Mouse (Mus musculus) naive thymus-derived CD4-positive, alpha-beta T cell, adult 2 months (primary cell): ENCODE results near the gene Sgta.
"Not testable (repeated sequence)": the region's sequence is repeated elsewhere in the genome, so short reads cannot be mapped to it uniquely, and the experiment has no call there.

Experiments
- DNase-seq: peaks from one replicate; pipeline ENCODE4 v3.0.0-alpha.2; 2011; ENCODE audit warnings: low read depth

The Sgta gene

DNA sequence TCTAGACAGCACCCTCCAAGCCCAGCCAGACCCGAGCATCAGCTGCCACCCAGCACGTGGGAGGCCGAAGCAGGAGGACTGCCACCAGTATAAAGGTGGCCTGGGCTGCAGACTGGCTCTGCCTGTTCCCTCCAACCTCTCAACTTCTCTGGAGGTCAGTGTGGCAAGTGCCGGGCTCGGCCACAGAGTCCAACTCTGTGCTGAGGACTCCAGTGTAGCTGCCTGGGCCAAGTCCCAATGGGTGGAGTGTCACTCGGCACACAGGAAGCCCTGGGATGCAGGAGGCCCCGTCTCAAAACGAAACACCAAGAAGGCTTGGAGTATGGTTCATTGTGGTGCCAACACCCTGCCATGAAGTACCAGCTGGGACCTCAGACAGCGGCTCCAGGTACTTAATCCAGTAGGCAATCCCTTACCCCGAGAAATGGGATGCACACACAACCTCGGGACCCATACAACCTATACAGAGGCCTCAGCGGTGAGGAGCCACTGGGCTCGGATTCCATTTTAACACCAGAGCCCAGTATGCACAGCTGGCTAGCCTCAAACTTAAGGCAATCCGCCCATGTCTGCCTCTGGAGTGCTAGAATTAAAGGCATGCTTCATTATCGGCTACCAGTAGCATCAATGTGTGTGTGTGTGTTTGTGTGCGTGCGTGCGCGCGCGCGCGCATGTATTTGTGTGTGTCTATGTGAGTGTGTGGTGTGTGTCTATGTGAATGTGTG is 2.4 kb downstream of the Sgta start:
- no peak for DNase-seq

DNA sequence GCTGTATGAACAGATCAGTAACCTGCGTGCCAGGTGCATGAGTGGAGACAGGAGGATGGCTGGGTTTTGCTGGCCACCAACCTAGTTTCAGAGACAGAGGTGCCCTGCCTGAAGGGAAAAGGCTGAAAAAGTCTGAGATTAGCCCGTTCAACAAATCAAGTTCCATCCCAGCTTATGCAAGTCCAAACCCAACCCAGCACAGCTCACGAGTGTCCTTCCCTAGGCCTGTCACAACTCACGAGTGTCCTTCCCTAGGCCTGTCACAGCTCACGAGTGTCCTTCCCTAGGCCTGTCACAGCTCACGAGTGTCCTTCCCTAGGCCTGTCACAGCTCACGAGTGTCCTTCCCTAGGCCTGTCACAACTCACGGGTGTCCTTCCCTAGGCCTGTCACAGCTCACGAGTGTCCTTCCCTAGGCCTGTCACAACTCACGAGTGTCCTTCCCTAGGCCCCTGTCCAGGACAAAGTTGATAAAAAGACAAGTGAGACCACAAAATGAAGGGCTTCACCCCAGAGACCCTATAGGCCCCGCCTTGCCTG is 4.1 kb downstream of the Sgta start:
- not testable (repeated sequence) for DNase-seq

DNA sequence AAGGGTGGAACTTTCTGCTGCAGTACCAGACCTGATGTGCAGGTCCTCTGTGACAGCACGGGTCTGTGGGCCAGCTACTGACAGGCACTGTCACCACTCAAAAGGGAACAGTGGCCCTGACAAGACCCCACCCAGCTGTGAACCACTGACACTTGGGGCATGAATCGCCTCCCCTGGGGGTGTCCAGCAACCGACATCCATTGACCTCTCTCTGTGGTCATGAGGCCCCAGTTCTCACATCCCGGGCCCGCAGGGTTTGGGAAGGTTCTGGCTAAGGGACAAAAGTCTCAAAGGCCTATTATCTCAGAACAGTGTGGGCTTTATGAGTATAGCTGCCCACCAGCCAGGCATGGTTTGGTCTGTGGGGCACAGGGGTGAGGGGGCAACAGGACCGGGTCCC is 4.8 kb downstream of the Sgta start:
- no peak for DNase-seq

DNA sequence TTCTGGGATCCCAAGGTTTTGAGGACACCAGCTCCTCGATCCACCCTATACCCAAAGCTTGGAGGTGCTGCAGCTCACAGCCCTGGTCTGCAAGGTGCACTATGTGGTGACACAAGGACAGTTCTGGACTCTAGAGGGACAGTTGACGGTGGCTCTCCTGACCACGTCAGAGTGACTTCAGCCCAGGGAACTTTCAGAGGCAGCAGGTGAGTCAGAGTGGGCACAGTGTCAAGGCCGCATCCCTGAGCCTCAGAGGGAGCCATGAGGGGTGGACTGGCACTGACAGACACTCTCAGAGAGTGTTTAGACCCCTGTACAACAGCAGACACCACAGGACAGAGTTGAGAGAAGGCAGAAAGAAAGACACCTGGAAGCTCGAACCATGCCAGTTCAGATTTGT is 7.4 kb downstream of the Sgta start:
- DNase-seq, result no peak

DNA sequence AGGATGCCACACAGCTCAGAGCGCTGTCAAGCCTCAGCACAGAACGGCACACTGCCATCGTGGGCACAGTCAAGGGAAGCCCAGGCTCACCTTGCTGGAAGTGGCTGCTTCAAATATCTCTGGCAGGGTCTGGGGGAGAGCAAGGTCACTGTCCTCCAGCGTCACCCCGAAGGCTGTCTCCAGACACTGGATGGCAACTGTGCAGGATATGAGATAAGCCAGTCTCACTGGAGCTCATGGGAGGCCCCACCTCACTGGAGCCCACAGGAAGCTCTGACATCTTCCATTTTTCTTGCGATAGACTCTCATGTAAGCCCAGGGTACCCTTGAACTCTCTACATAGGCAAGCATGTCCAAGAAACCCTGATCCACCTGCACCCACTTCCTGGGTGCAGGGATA is 8.8 kb downstream of the Sgta start:
- no peak for DNase-seq

DNA sequence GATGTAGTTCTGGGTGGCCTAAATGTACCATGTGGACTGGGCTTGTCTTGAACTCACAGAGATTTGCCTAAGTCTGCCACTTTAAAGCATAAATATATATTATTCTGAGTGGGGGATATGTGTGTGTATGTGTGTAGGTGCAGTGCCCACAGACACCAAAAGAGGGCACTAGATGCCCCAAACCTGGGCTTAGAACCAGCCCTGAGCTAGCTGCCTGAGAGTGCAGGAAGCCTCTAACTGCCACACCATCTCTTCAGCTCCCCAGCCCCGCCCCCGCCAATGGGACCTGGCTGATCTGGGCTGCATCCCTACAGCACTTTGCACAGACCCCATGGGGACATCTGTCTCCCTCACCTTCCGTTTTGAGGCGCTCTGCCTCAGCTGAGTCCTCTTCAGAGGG is 9.3 kb downstream of the Sgta start:
- peak; percentile 46 for DNase-seq

DNA sequence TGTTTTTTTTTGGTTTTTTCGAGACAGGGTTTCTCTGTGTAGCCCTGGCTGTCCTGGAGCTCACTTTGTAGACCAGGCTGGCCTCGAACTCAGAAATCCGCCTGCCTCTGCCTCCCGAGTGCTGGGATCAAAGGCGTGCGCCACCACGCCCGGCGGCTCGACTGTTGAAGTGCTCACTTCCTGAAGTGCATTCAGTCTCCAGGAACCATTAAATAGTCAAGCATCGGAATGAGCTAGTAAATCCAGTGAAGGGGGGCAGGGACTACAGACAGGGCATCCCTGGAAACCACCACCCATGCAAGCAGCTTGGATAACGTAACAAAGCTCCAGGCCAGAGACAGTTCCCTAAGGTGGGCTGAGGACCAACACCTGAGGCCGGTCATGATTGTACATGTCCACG is 14.7 kb downstream of the Sgta start:
- not testable (repeated sequence) for DNase-seq

DNA sequence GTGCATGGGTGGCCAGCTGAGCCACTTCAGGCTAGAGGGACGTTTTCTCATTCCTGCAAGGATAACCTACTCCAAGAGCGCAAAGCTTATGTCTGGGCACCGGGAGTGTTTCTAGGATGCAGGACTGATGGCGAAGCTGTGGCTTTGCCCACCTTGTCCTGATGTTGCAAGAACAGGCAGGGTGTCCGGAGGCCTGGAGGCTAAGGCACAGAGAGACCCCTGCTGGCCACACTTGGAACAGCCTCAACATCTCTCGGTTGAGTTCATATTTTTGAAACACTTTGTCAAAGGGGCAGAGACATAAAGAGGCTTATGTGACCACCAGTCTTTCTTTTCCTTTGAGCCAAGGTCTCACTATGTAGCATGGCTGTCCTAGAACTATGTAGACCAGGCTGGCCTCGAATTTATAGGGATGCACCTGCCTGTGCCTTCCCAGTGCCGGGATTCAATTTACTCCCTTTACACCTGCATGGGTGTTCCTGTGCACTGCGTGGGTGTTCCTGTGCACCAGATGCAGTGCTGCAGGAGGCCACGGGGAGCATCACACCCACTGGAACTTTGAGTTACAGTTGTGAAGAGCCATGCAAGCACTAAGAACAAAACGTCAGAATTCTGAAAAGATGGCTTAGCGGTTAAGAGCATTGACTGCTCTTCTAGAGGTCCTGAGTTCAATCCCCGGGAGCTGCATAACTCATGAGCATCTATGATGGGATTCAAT is 18.4 kb downstream of the Sgta start:
- DNase-seq, result peak; percentile 88

DNA sequence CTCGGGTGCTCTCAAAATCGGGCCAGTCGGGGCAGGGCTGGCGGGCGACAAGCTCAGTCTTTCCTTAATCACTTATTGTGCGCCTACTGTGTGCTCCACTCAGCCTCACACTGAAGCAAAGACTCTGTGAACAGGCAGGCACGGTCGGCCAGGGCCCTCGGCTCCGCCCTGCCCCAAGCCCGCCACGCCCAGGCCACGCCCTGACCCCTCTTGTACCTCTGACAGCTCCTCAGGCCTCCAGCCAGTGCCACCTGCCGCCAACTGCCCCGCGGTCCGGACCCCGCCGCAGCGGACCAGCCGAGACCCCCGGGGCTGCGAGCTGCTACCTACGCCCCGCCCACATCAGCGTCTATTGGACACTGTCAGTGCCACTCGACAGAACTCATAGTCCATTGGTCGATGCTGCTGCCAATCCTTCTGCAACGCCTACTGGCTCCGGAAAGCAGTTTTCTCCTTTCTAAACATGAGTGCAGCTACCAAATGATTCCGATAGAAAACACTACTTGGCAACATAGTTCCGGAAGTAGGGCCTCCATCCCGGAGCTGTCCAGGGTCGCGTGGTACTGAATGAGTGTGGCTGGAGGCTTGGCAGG is 22.9 kb downstream of the Sgta start, which contains the start of gene Slc39a3:
Slc39a3 (minus strand) TSS at position 439 of the 593 bp plus-strand sequence.
- DNase-seq, result peak; percentile 99

DNA sequence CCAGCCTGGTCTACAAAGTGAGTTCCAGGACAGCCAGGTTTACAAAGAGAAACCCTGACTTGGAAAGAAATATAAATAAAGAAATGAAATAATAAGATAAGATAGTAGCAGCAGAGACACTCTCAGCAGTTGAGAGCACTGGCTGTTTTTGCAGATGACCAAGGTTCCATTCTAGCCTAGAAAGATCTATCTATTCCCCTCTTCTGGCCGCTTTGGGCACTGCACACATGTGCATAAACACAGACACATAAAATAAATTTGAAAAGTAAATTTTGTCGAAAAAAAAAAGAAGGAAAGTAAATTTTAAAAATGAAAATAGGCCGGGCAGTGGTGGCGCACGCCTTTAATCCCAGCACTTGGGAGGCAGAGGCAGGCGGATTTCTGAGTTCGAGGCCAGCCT is 23.7 kb downstream of the Sgta start:
- DNase-seq, result peak; percentile 58

DNA sequence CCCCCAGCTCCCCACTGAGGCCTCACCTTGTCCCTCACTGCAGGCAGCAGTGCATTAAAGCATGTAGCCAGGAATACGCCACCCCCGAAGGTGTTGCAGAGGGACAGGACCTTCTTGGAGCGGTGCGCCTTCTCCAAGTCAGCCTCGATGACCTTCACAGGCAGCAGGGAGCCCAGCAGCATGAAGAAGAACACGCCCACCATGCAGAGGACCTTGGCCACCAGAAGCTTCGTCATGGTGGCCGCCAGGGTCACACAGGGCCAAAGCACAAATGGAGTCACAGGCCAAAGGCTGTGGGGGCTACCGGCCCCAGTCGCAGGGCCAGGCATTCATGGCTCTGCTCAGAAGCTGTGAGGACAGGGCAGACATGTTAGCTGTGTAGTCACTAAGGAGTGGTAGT is 26.4 kb downstream of the Sgta start:
- no peak for DNase-seq

DNA sequence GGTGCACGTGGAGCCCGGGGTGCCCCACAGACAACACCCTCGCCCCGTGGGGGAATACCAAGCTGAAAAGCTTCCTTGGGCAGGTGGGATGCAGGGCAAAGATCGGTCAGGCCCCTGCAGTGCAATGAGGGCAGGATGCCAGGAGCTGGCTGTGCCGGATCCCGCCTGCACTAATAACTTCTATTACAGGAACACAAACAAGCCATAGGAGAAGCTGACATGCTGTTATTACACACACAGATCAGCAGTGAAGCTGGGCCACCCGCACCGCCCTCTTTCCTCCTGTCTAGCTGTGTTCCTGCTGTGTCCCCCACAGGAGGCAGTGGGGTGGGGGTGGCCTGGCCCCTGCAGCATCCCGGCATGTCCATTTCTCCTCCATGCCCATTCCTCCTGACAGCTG is 30.9 kb downstream of the Sgta start:
- DNase-seq, result no peak

DNA sequence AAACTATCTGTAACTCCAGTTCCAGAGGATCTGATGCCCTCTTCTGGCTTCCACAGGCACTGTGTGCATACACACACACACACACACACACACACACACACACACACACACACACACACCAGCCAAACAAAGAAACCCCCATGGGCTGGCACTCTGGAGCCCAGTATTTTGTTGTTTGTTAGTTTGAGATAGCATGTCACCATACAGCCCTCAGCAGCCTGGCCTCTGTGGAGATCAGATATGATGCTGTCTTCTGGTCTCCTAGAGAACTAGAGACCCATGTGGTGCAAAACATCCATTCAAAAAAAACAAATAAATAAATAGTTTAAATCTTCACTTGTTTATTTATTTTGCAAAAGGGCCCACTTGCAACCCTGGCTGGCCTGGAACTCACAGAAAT is 31.8 kb downstream of the Sgta start:
- no peak for DNase-seq

DNA sequence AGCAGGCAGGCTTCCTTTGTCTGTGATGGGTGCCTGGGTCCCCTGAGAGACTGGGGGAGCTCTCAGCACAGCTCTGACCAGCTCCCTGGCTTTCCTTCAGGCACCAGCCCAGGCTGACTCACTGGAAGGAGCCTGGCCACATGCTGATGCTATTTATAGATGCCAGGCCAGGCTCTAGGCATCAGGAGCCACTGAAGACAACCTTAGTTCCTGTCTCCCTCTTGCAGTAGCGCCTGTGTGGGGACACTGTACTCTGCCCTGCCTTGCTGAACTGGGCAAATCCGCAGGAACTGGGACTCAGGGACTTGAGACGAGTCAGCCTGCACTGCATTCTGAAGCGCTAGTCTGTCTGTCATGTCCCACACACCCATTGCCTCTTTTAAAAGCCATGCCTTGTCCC is 32.6 kb downstream of the Sgta start:
- no peak for DNase-seq

DNA sequence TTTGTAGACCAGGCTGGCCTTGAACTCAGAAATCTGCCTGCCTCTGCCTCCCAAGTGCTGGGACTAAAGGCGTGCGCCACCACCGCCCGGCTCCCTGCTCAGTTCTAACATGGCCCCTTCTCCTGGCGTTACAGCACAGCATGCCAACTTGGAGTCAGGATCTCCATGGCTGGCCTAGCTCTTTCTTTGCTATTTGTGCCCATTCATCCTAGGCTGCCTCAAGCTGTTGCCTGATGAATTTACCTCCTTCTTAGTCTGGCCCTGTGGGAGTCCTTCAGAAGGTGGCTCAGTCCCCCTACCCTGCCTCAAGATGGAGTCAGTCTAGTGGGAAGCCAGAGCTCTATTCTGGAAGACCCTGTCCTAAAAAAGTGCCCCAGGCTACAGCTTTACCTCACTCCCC is 33.1 kb downstream of the Sgta start:
- DNase-seq, result no peak

DNA sequence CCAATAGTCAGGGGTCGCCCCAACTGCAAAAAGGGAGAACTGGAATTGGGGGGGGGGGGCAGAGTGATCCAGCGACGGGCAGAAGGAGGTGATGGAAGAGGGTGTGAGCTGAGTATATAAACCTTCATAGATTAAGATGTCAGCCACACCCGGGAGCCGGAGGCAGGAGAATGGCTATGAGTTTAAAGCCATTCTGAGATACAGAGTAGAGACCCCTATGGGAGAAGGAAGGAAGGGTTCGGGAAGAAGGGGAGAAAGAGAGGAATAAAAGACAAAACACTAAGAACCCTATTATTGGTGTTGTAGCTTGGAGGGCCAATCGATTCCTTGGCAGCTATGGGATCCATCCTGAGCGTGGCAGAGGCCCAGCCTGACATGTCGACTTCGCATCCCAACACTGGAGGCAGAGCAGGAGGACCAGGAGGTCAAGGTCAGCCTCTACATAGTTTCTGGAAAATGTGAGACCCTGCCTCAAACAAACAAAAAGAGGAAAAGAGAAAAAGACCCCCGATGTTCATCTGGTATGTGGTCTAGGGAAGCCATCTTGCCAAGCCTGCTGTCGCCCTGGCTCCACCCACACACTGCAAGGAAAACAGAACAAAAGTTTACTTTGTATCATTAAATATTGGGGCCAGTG is 34.2 kb downstream of the Sgta start, which contains the start of gene Diras1:
Diras1 (minus strand) TSS at position 24 of the 637 bp plus-strand sequence.
- no peak for DNase-seq

DNA sequence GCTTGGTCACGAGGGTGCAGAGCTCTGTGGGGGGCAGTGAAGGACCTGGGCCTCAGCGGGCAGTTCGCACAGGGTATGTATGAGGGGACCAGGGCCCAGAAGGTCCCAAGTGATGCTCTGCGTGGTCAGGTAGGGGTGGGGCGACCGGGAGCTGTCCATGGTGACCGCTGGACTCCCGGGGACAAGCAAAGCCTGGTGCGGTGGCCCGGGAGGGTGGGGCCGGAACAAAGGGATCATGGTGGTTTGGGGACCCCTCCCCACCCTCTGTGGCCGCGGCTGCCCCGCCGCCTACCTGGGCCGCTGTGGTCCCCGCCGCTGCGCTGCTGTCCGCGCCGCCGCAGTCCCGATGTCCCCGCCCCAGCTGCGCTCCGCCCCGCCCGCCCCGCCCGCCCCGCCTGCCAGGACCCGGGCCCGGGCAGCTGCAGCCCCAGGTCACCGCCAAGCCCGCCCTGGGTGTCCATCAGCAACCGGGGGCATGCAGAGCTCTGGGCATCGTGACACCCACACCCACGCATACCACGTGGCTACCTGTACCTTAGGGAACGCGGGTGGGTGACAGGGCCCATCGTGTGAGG is 34.8 kb downstream of the Sgta start:
- no peak for DNase-seq

DNA sequence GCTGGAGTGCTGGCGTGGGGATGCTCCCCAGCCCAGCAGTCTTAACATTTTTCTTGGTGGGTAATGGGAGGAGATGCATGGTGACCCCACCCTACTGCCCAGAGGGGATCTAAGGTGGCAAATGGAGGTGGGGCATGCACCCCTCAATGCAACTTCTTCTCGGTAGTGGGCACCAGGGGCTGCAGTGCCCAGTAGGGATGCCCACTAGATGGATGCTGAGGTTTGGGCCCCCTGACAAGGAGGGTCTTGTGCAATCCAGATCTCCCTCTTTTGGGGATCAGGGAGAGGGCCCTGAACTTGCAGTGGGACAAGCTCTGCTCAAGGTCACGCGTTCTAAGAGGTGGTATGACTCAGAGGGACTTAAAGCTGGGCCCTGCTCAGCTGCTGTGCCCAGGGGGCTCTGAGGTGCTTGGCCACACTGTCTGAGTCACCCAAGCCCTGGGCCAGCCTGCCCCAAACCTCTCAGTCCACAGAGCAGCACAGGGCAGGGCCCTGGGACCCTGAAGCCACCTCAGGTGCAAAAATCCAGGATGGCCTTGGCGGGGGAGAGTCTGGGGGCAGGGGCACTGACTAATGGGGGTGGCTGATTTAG is 35.5 kb downstream of the Sgta start:
- no peak for DNase-seq

DNA sequence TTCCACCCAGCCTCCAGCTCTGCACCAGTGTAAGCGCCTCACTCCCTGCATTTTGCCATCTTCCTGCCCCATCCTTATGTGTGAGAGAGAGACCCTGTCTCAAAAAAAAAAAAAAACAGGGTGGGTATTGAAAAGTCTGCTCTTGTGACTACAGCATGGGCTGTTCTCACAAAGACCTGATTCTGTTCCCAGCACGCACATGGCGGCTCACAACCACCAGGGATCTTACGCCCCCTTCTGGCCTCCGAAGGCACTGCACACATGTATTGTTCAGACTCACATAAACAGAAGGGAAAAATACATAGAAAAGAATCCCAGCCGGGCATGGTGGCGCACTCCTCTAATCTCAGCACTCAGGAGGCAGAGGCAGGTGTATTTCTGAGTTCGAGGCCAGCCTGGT is 37.2 kb downstream of the Sgta start:
- DNase-seq, result no peak

DNA sequence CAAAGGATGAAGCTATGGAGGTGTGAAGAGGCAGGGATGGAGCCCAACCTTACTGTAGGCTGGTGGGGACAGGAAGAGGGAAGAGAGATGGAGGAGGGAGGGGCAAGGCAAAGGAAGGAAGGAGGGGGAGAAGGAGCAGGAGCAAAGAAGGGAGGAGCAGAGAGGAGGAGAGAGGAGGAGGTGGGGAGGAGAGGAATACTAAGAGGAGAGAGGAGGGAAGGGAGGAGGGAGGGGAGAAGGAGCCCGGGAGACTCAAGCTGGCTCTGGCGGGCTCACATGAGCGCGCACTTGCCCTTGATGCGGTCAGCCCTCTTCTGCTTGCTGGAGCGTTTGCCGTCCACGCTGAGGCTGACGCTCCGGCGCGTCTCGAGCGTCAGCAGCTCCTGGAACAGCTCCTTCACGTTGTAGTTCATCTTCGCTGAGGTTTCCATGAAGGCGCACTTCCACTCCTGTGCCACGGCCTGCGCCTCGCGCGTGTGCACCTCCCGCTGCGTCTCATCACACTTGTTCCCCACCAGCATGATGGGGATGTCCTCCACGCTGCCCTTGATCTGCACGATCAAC is 38.4 kb downstream of the Sgta start:
- no peak for DNase-seq

DNA sequence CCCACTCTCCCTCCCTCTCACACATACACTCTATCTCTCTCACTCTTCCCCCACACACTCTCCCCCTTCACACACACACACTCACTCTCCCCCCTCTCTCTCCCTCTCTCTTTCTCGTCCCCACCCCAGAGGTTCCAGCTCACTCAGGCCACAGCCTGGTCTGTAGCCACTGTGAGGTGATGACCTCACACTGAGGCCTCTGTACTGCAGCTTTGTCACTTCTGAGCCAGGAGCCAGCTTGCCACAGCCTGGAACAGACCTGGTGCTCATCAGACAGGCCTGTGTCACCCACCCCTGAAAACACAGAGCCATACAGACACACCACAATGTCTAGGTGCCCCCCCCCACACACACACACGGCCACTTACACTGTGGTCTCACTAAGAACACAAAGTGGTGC is 39.8 kb downstream of the Sgta start:
- no peak for DNase-seq
